Mouse (Mus musculus): ENCODE measurements around the gene Slc25a39. TPM values are rescaled to one million over a fixed set of nuclear protein-coding genes. Genes with fewer than 3 reads are reported as not detected.

Slc25a39 gene
- polyA plus RNA-seq (2014; fragmentation: Nextera tagmentation; extraction: Ambion mirVana), result 224 and 274 TPM in 2 replicates

DNA sequence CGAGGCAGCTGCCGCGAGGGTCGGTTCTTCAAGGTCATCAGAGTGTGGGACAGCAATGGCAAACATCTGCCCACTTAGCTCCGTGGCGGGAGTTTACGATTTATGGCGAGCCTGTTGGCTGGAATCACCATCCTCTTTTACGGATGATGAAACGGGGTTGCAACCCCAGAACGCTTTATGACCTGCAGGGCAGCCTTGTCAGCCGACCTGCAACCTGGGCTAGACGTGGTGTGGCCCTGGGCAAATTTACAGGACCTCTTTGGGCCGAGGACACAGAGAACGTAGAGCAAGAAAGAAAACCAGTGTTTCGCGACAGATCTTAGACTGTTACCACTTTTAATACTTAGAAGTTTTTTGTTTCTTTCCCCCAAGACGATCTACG is at the start of gene Slc25a39:
Gene Slc25a39, minus strand, starts transcription at position 113 of the 382 bp plus-strand sequence.
- Histone ChIP-seq H3K9ac (ENCODE audit: low read depth, low read length) (peak within 1 kb of the TSS; percentile 86), H3K9me3 (ENCODE audit: control insufficient read depth, low read length) (no peaks in the 10 kb centered on the region), H3K4me1 (ENCODE audit: control insufficient read depth, insufficient read depth, low read length) (peaks cover 18% of the 10 kb centered on the region), H3K27me3 (ENCODE audit: control insufficient read depth, insufficient read depth, low read length) (no peaks in the 10 kb centered on the region), H3K4me3 (ENCODE audit: low read length) (peak within 1 kb of the TSS; percentile 78), H3K36me3 (ENCODE audit: control insufficient read depth, insufficient read depth, low read length) (peaks cover 21% of the 10 kb centered on the region), H3K27ac (ENCODE audit: low read depth, low read length) (peak within 1 kb of the TSS; percentile 97), H3K4me2 (replicated peaks; ENCODE audit: low read depth, low read length) (peak within 1 kb of the TSS; percentile 76)
- under 1% methylated on average over 19 of the region's 19 CpGs for WGBS
- peak; percentile 13; the same call in 1 of the 2 replicates for ATAC-seq (ENCODE audit: low FRiP score, low TSS enrichment)

DNA sequence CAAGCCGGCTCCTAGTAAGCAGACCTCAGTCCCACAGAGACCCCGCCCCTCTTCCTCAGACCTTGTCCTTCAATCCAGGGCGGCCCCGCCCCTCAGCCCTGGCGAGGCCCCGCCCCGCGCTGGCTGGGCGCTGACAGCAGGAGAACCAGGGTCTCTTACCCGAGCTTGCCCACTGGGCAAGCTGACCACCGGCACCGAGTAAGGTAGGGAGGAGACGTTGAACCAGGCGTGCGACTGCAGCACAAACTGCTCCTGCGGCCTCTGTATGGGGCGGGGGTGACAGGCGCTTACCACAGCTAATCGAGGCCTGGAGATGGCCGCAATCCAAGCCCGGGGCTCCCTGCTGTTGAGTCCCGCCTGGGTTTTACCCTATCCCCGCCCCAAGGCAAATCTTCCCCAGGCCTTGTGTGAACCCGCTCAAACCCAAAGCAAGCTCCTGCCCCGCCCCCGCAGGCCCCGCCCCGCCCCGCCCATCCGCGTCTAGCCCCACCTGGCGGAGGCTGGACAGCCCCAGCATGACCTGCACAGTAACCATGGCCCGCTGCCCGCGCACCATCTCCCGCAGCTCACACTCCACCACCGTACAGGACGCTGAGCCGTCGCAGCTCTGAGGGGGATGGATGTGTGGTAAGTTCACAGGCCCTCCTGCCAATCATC is 48.1 kb upstream of the Slc25a39 start:
- H3K4me2 ChIP-seq (replicated peaks; ENCODE audit: low read depth, low read length), result peak overlapping the region; percentile 87
- no peaks in the 10 kb centered on the region for H3K36me3 ChIP-seq (ENCODE audit: control insufficient read depth, insufficient read depth, low read length)
- ATAC-seq (ENCODE audit: low FRiP score, low TSS enrichment), result peak; percentile 90
- peaks cover 14% of the 10 kb centered on the region for H3K4me1 ChIP-seq (ENCODE audit: control insufficient read depth, insufficient read depth, low read length)
- WGBS, result under 1% methylated on average over 37 of the region's 40 CpGs
- H3K9me3 ChIP-seq (ENCODE audit: control insufficient read depth, low read length), result no peaks in the 10 kb centered on the region
- H3K9ac ChIP-seq (ENCODE audit: low read depth, low read length), result peak overlapping the region; percentile 55
- peak overlapping the region; percentile 73 for H3K27ac ChIP-seq (ENCODE audit: low read depth, low read length)
- no peaks in the 10 kb centered on the region for H3K27me3 ChIP-seq (ENCODE audit: control insufficient read depth, insufficient read depth, low read length)
- peak overlapping the region; percentile 57 for H3K4me3 ChIP-seq (ENCODE audit: low read length)

DNA sequence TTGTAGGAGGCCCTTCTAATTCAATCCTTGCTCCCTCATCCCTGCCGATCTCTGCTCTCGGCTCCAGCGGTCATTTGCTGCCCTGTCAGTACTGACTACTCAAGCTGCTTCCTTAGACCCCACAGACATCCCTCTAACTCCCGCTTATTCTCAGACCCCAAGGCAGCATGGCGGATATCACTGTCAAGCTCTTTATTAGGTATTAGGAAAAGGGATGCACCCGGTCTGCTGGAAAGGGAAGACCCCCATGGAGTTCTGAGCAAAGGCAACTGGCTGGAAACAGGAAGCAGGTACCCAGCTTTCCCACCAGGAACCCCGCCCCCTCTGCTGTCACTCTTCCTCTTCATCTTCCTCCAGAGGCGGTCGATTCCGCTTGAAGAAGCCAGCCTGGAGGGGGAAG is 45.4 kb upstream of the Slc25a39 start:
- Histone ChIP-seq H3K27me3 (ENCODE audit: control insufficient read depth, insufficient read depth, low read length) (peaks cover 4% of the 10 kb centered on the region; the same call in 1 of the 2 replicates), H3K4me1 (ENCODE audit: control insufficient read depth, insufficient read depth, low read length) (peaks cover 20% of the 10 kb centered on the region), H3K4me3 (ENCODE audit: low read length) (no peak overlapping the region), H3K27ac (ENCODE audit: low read depth, low read length) (no peak overlapping the region), H3K4me2 (replicated peaks; ENCODE audit: low read depth, low read length) (no peak overlapping the region), H3K36me3 (ENCODE audit: control insufficient read depth, insufficient read depth, low read length) (no peaks in the 10 kb centered on the region), H3K9me3 (ENCODE audit: control insufficient read depth, low read length) (no peaks in the 10 kb centered on the region), H3K9ac (ENCODE audit: low read depth, low read length) (no peak overlapping the region)
- ATAC-seq (ENCODE audit: low FRiP score, low TSS enrichment), result no peak
- 16% methylated on average over 10 of the region's 10 CpGs for WGBS

- ATAC-seq (ENCODE audit: low FRiP score, low TSS enrichment), result no peak
- Histone ChIP-seq H3K9me3 (ENCODE audit: control insufficient read depth, low read length) (no peaks in the 10 kb centered on the region), H3K9ac (ENCODE audit: low read depth, low read length) (no peak overlapping the region), H3K27ac (ENCODE audit: low read depth, low read length) (peak overlapping the region; percentile 47; the same call in 1 of the 2 replicates), H3K27me3 (ENCODE audit: control insufficient read depth, insufficient read depth, low read length) (peaks cover 4% of the 10 kb centered on the region; the same call in 1 of the 2 replicates), H3K4me3 (ENCODE audit: low read length) (no peak overlapping the region), H3K4me2 (replicated peaks; ENCODE audit: low read depth, low read length) (no peak overlapping the region), H3K4me1 (ENCODE audit: control insufficient read depth, insufficient read depth, low read length) (peaks cover 37% of the 10 kb centered on the region), H3K36me3 (ENCODE audit: control insufficient read depth, insufficient read depth, low read length) (no peaks in the 10 kb centered on the region)
- WGBS, result 42% methylated on average over 17 of the region's 17 CpGs
Measured at GRCm38 (mm10) chr11:102449043-102450008, 41.6 kb upstream of the Slc25a39 start.

- H3K27ac ChIP-seq (ENCODE audit: low read depth, low read length), result peak overlapping the region; percentile 31; the same call in 1 of the 2 replicates
Measured at GRCm38 (mm10) chr11:102448327-102448726, 40.6 kb upstream of the Slc25a39 start.

GRCm38 (mm10) chr11:102447497-102447896 is 39.8 kb upstream of the Slc25a39 start, which contains the start of gene Fam171a2:
Gene Fam171a2 (minus strand): TSS chr11:102447682.
- Histone ChIP-seq H3K9me3 (ENCODE audit: control insufficient read depth, low read length) (no peaks in the 10 kb centered on the region), H3K36me3 (ENCODE audit: control insufficient read depth, insufficient read depth, low read length) (peaks cover 9% of the 10 kb centered on the region), H3K27me3 (ENCODE audit: control insufficient read depth, insufficient read depth, low read length) (peaks cover 4% of the 10 kb centered on the region; the same call in 1 of the 2 replicates), H3K4me2 (replicated peaks; ENCODE audit: low read depth, low read length) (peak within 1 kb of the TSS; percentile 82), H3K27ac (ENCODE audit: low read depth, low read length) (peak within 1 kb of the TSS; percentile 90), H3K4me1 (ENCODE audit: control insufficient read depth, insufficient read depth, low read length) (peaks cover 39% of the 10 kb centered on the region), H3K4me3 (ENCODE audit: low read length) (peak within 1 kb of the TSS; percentile 94), H3K9ac (ENCODE audit: low read depth, low read length) (peak within 1 kb of the TSS; percentile 97)
- WGBS, result under 1% methylated on average over 38 of the region's 40 CpGs
- ATAC-seq (ENCODE audit: low FRiP score, low TSS enrichment), result peak; percentile 72

More at GRCm38 (mm10) chr11:102448327-102448726, 40.6 kb upstream of the Slc25a39 start:
- Histone ChIP-seq H3K4me1 (ENCODE audit: control insufficient read depth, insufficient read depth, low read length) (peaks cover 39% of the 10 kb centered on the region), H3K9ac (ENCODE audit: low read depth, low read length) (no peak overlapping the region), H3K9me3 (ENCODE audit: control insufficient read depth, low read length) (no peaks in the 10 kb centered on the region), H3K36me3 (ENCODE audit: control insufficient read depth, insufficient read depth, low read length) (peaks cover 4% of the 10 kb centered on the region), H3K4me3 (ENCODE audit: low read length) (no peak overlapping the region), H3K4me2 (replicated peaks; ENCODE audit: low read depth, low read length) (no peak overlapping the region), H3K27me3 (ENCODE audit: control insufficient read depth, insufficient read depth, low read length) (peaks cover 4% of the 10 kb centered on the region; the same call in 1 of the 2 replicates)
- ATAC-seq (ENCODE audit: low FRiP score, low TSS enrichment), result no peak
- WGBS, result 7% methylated on average over 8 of the region's 8 CpGs

DNA sequence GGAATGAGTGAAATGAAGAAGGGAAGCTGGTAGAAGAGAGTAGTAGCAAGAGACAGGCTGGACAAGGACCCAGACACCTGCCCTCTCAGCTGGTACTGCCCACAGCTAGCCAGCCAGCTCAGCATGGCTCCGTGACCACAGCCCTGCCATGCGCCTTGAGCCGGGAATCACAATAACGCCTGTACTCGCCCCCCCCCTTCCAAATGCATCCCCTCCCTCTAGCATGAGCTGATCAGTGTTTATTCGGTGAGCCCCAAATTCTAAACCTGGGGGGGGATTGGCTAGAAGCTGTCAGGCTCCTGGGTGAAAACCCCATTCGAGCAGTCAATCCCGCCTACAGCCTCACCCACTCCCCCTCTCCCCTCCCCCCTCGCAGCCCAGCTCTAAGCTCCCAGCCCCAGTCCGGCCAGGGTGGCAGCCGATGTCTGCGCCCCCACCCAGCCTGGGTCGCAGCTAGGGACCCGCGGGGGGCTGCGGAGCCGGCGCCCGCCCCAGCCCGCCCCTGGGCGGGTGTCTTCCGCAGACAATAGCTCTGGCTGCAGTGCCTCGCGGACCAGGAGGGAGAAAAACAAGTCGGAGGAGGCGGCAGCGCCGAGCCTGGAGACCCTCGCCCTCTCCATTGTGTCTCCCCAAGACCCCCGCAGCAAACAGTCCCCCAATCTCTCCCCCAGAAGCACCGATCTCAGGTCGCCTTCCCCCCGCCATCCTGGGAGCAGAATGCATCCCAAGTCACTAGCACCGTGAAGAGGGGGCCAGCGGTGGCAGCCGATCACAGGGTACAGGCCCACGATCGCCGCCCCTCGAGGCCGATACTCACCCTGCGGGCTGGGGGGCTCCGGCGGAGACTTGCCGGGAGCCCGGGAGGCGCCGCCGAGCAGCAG is 39.1 kb upstream of the Slc25a39 start:
- peak overlapping the region; percentile 90 for H3K27ac ChIP-seq (ENCODE audit: low read depth, low read length)
- peaks cover 14% of the 10 kb centered on the region for H3K36me3 ChIP-seq (ENCODE audit: control insufficient read depth, insufficient read depth, low read length)
- H3K4me1 ChIP-seq (ENCODE audit: control insufficient read depth, insufficient read depth, low read length), result peaks cover 39% of the 10 kb centered on the region
- peak overlapping the region; percentile 82 for H3K4me2 ChIP-seq (replicated peaks; ENCODE audit: low read depth, low read length)
- peaks cover 4% of the 10 kb centered on the region; the same call in 1 of the 2 replicates for H3K27me3 ChIP-seq (ENCODE audit: control insufficient read depth, insufficient read depth, low read length)
- H3K9ac ChIP-seq (ENCODE audit: low read depth, low read length), result peak overlapping the region; percentile 97
- no peaks in the 10 kb centered on the region for H3K9me3 ChIP-seq (ENCODE audit: control insufficient read depth, low read length)
- peak overlapping the region; percentile 94 for H3K4me3 ChIP-seq (ENCODE audit: low read length)
- under 1% methylated on average over 31 of the region's 49 CpGs for WGBS
- peak; percentile 32 for ATAC-seq (ENCODE audit: low FRiP score, low TSS enrichment)

DNA sequence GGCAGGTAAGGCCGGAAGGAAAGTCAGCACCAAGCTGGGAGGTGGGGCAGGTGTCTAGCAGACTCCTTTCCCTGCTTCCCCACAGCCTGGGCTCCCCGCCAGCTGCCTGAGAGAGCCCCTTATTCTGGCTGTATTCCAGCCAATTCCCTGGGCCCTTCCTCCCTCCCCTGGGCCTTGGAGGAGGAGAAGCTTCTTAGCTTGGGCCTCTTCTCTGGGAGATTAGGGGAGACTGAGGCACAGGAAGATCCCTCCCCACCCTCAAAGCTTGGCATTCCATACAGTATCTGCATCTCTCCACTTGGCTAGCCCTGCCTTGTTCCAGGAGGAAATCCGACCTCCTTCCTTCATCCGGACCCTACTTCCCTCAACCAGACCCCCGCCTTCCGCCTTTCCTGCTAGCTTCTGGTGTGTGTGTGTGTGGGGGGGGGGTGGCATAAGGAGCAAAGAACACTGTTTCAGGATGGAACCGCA is 38.2 kb upstream of the Slc25a39 start:
- WGBS, result 8% methylated on average over 7 of the region's 7 CpGs
- H3K9me3 ChIP-seq (ENCODE audit: control insufficient read depth, low read length), result no peaks in the 10 kb centered on the region
- peaks cover 4% of the 10 kb centered on the region; the same call in 1 of the 2 replicates for H3K27me3 ChIP-seq (ENCODE audit: control insufficient read depth, insufficient read depth, low read length)
- H3K36me3 ChIP-seq (ENCODE audit: control insufficient read depth, insufficient read depth, low read length), result peaks cover 23% of the 10 kb centered on the region
- H3K4me1 ChIP-seq (ENCODE audit: control insufficient read depth, insufficient read depth, low read length), result peaks cover 39% of the 10 kb centered on the region
- peak overlapping the region; percentile 97; the same call in 1 of the 2 replicates for H3K9ac ChIP-seq (ENCODE audit: low read depth, low read length)
- ATAC-seq (ENCODE audit: low FRiP score, low TSS enrichment), result 0 out of 2 replicates have a peak, but pooled peaks have one; percentile 3
- peak overlapping the region; percentile 90 for H3K27ac ChIP-seq (ENCODE audit: low read depth, low read length)
- H3K4me2 ChIP-seq (replicated peaks; ENCODE audit: low read depth, low read length), result peak overlapping the region; percentile 82
- H3K4me3 ChIP-seq (ENCODE audit: low read length), result peak overlapping the region; percentile 94
